Mouse (Mus musculus): ENCODE measurements around the gene Olfr1336. TPM values are rescaled to one million over a fixed set of nuclear protein-coding genes. Genes with fewer than 3 reads are reported as not detected.
"Not testable (repeated sequence)": the region's sequence is repeated elsewhere in the genome, so short reads cannot be mapped to it uniquely, and the experiment has no call there.

Gene Olfr1336
- polyA plus RNA-seq, 1 experiment from 2014 or later: not detected

- Histone ChIP-seq H3K36me3 (ENCODE audit: control insufficient read depth, insufficient read depth, low read length) (no peaks in the 10 kb centered on the region), H3K9ac (ENCODE audit: low read depth, low read length) (no peak overlapping the region), H3K4me1 (ENCODE audit: control insufficient read depth, insufficient read depth, low read length) (no peaks in the 10 kb centered on the region), H3K9me3 (ENCODE audit: control insufficient read depth, low read length) (peaks cover 5% of the 10 kb centered on the region; the same call in 1 of the 2 replicates), H3K4me2 (replicated peaks; ENCODE audit: low read depth, low read length) (no peak overlapping the region), H3K27me3 (ENCODE audit: control insufficient read depth, insufficient read depth, low read length) (no peaks in the 10 kb centered on the region), H3K27ac (ENCODE audit: low read depth, low read length) (no peak overlapping the region), H3K4me3 (ENCODE audit: low read length) (no peak overlapping the region)
- 82% methylated on average over 5 of the region's 5 CpGs for WGBS
- ATAC-seq (ENCODE audit: low FRiP score, low TSS enrichment): no peak
Measured at GRCm38 (mm10) chr7:6447771-6448170, 8.2 kb upstream of the Olfr1336 start.

- 40% methylated on average over 3 of the region's 3 CpGs for WGBS
- no peak for ATAC-seq (ENCODE audit: low FRiP score, low TSS enrichment)
- Histone ChIP-seq H3K9ac (ENCODE audit: low read depth, low read length) (no peak overlapping the region), H3K4me2 (replicated peaks; ENCODE audit: low read depth, low read length) (no peak overlapping the region), H3K9me3 (ENCODE audit: control insufficient read depth, low read length) (peaks cover 4% of the 10 kb centered on the region; the same call in 1 of the 2 replicates), H3K27me3 (ENCODE audit: control insufficient read depth, insufficient read depth, low read length) (no peaks in the 10 kb centered on the region), H3K4me3 (ENCODE audit: low read length) (no peak overlapping the region), H3K36me3 (ENCODE audit: control insufficient read depth, insufficient read depth, low read length) (no peaks in the 10 kb centered on the region), H3K4me1 (ENCODE audit: control insufficient read depth, insufficient read depth, low read length) (no peaks in the 10 kb centered on the region), H3K27ac (ENCODE audit: low read depth, low read length) (no peak overlapping the region)
Measured at GRCm38 (mm10) chr7:6456399-6456798, 431 bp downstream of the Olfr1336 start.

GRCm38 (mm10) chr7:6466951-6467350 is 11.0 kb downstream of the Olfr1336 start, which contains the start of gene Olfr1346:
Gene Olfr1346 (plus strand): TSS chr7:6467101.
- Histone ChIP-seq H3K4me3 (ENCODE audit: low read length) (no peak within 1 kb of the TSS), H3K9me3 (ENCODE audit: control insufficient read depth, low read length) (no peaks in the 10 kb centered on the region), H3K4me2 (replicated peaks; ENCODE audit: low read depth, low read length) (no peak within 1 kb of the TSS), H3K9ac (ENCODE audit: low read depth, low read length) (no peak within 1 kb of the TSS), H3K36me3 (ENCODE audit: control insufficient read depth, insufficient read depth, low read length) (no peaks in the 10 kb centered on the region), H3K27me3 (ENCODE audit: control insufficient read depth, insufficient read depth, low read length) (no peaks in the 10 kb centered on the region), H3K4me1 (ENCODE audit: control insufficient read depth, insufficient read depth, low read length) (no peaks in the 10 kb centered on the region), H3K27ac (ENCODE audit: low read depth, low read length) (no peak within 1 kb of the TSS)
- ATAC-seq (ENCODE audit: low FRiP score, low TSS enrichment): no peak

- H3K9ac ChIP-seq (ENCODE audit: low read depth, low read length); H3K9me3 ChIP-seq (ENCODE audit: control insufficient read depth, low read length); H3K27me3 ChIP-seq (ENCODE audit: control insufficient read depth, insufficient read depth, low read length); ATAC-seq (ENCODE audit: low FRiP score, low TSS enrichment); H3K4me3 ChIP-seq (ENCODE audit: low read length); H3K27ac ChIP-seq (ENCODE audit: low read depth, low read length); H3K4me2 ChIP-seq (replicated peaks; ENCODE audit: low read depth, low read length); H3K4me1 ChIP-seq (ENCODE audit: control insufficient read depth, insufficient read depth, low read length); H3K36me3 ChIP-seq (ENCODE audit: control insufficient read depth, insufficient read depth, low read length): not testable (repeated sequence)
- WGBS: 92% methylated on average over 2 of the region's 2 CpGs
Measured at GRCm38 (mm10) chr7:6477633-6478032, 21.7 kb downstream of the Olfr1336 start.

- Histone ChIP-seq H3K4me2 (replicated peaks; ENCODE audit: low read depth, low read length) (no peak within 1 kb of the TSS), H3K4me3 (ENCODE audit: low read length) (no peak within 1 kb of the TSS), H3K9me3 (ENCODE audit: control insufficient read depth, low read length) (0 out of 2 replicates have a peak, but pooled peaks cover 2% of the 10 kb centered on the region), H3K27me3 (ENCODE audit: control insufficient read depth, insufficient read depth, low read length) (no peaks in the 10 kb centered on the region), H3K9ac (ENCODE audit: low read depth, low read length) (no peak within 1 kb of the TSS), H3K36me3 (ENCODE audit: control insufficient read depth, insufficient read depth, low read length) (no peaks in the 10 kb centered on the region), H3K4me1 (ENCODE audit: control insufficient read depth, insufficient read depth, low read length) (no peaks in the 10 kb centered on the region), H3K27ac (ENCODE audit: low read depth, low read length) (no peak within 1 kb of the TSS)
- 38% methylated on average over 2 of the region's 2 CpGs for WGBS
- no peak for ATAC-seq (ENCODE audit: low FRiP score, low TSS enrichment)
Measured at GRCm38 (mm10) chr7:6486841-6487240, 30.9 kb downstream of the Olfr1336 start, which contains the start of gene Olfr5. Gene Olfr5 (minus strand): TSS chr7:6486941.

GRCm38 (mm10) chr7:6499655-6500054 is 43.7 kb downstream of the Olfr1336 start, which contains the start of gene Olfr1347:
Gene Olfr1347 (minus strand): TSS chr7:6499755.
- Histone ChIP-seq H3K27ac (ENCODE audit: low read depth, low read length) (no peak within 1 kb of the TSS), H3K4me3 (ENCODE audit: low read length) (no peak within 1 kb of the TSS), H3K9ac (ENCODE audit: low read depth, low read length) (no peak within 1 kb of the TSS), H3K9me3 (ENCODE audit: control insufficient read depth, low read length) (peaks cover 5% of the 10 kb centered on the region; the same call in 1 of the 2 replicates), H3K4me2 (replicated peaks; ENCODE audit: low read depth, low read length) (no peak within 1 kb of the TSS), H3K27me3 (ENCODE audit: control insufficient read depth, insufficient read depth, low read length) (no peaks in the 10 kb centered on the region), H3K36me3 (ENCODE audit: control insufficient read depth, insufficient read depth, low read length) (no peaks in the 10 kb centered on the region), H3K4me1 (ENCODE audit: control insufficient read depth, insufficient read depth, low read length) (no peaks in the 10 kb centered on the region)
- ATAC-seq (ENCODE audit: low FRiP score, low TSS enrichment): no peak
- 69% methylated on average over 1 of the region's 1 CpGs for WGBS

- Histone ChIP-seq H3K4me1 (ENCODE audit: control insufficient read depth, insufficient read depth, low read length) (no peaks in the 10 kb centered on the region), H3K36me3 (ENCODE audit: control insufficient read depth, insufficient read depth, low read length) (no peaks in the 10 kb centered on the region), H3K27ac (ENCODE audit: low read depth, low read length) (no peak within 1 kb of the TSS), H3K9me3 (ENCODE audit: control insufficient read depth, low read length) (no peaks in the 10 kb centered on the region), H3K4me2 (replicated peaks; ENCODE audit: low read depth, low read length) (no peak within 1 kb of the TSS), H3K27me3 (ENCODE audit: control insufficient read depth, insufficient read depth, low read length) (no peaks in the 10 kb centered on the region), H3K4me3 (ENCODE audit: low read length) (no peak within 1 kb of the TSS), H3K9ac (ENCODE audit: low read depth, low read length) (no peak within 1 kb of the TSS)
- 83% methylated on average over 1 of the region's 1 CpGs for WGBS
- no peak for ATAC-seq (ENCODE audit: low FRiP score, low TSS enrichment)
Measured at GRCm38 (mm10) chr7:6508648-6509047, 52.7 kb downstream of the Olfr1336 start, which contains the start of gene Olfr1348. Gene Olfr1348 (minus strand): TSS chr7:6508748.

Other genes starting within 250 kb of the Olfr1336 start
- gene Zscan5b, start 233.9 kb upstream of the Olfr1336 start, polyA plus RNA-seq (2014; fragmentation: Nextera tagmentation; extraction: Ambion mirVana): not detected in 2 replicates
- not detected in 2 replicates for gene Epp13, start 203.5 kb upstream of the Olfr1336 start, polyA plus RNA-seq (2014; fragmentation: Nextera tagmentation; extraction: Ambion mirVana)
- gene Zfp667, start 169.6 kb upstream of the Olfr1336 start, polyA plus RNA-seq (2014; fragmentation: Nextera tagmentation; extraction: Ambion mirVana): 4.4 and 4.8 TPM in 2 replicates
- gene Zfp583, start 124.9 kb upstream of the Olfr1336 start, polyA plus RNA-seq (2014; fragmentation: Nextera tagmentation; extraction: Ambion mirVana): 4.1 and 5.5 TPM in 2 replicates
- 2.6 TPM in 2 replicates for gene Gm3854, start 112.4 kb upstream of the Olfr1336 start, polyA plus RNA-seq (2014; fragmentation: Nextera tagmentation; extraction: Ambion mirVana)
- gene Zfp78, start 92.9 kb upstream of the Olfr1336 start, polyA plus RNA-seq (2014; fragmentation: Nextera tagmentation; extraction: Ambion mirVana): 2.1 TPM in 2 replicates
- 7.5 and 8.7 TPM in 2 replicates for gene Zfp28, start 72.9 kb upstream of the Olfr1336 start, polyA plus RNA-seq (2014; fragmentation: Nextera tagmentation; extraction: Ambion mirVana)
- gene Smim17, start 57.5 kb upstream of the Olfr1336 start, polyA plus RNA-seq (2014; fragmentation: Nextera tagmentation; extraction: Ambion mirVana): not detected in 2 replicates
- gene Gm20715, start 45.9 kb upstream of the Olfr1336 start, polyA plus RNA-seq (2014; fragmentation: Nextera tagmentation; extraction: Ambion mirVana): not detected in 2 replicates
- not detected in 2 replicates for gene Olfr1344, start 17.5 kb upstream of the Olfr1336 start, polyA plus RNA-seq (2014; fragmentation: Nextera tagmentation; extraction: Ambion mirVana)
- not detected in 2 replicates for gene Olfr1346, start 10.9 kb downstream of the Olfr1336 start, polyA plus RNA-seq (2014; fragmentation: Nextera tagmentation; extraction: Ambion mirVana)
- gene Olfr5, start 30.8 kb downstream of the Olfr1336 start, polyA plus RNA-seq (2014; fragmentation: Nextera tagmentation; extraction: Ambion mirVana): not detected in 2 replicates
- not detected in 2 replicates for gene Olfr1347, start 43.6 kb downstream of the Olfr1336 start, polyA plus RNA-seq (2014; fragmentation: Nextera tagmentation; extraction: Ambion mirVana)
- gene Olfr1348, start 52.6 kb downstream of the Olfr1336 start, polyA plus RNA-seq (2014; fragmentation: Nextera tagmentation; extraction: Ambion mirVana): not detected in 2 replicates
- not detected in 2 replicates for gene Olfr1349, start 66.8 kb downstream of the Olfr1336 start, polyA plus RNA-seq (2014; fragmentation: Nextera tagmentation; extraction: Ambion mirVana)
- not detected in 2 replicates for gene Olfr1350, start 108.7 kb downstream of the Olfr1336 start, polyA plus RNA-seq (2014; fragmentation: Nextera tagmentation; extraction: Ambion mirVana)
- gene Zim1, start 240.3 kb downstream of the Olfr1336 start, polyA plus RNA-seq (2014; fragmentation: Nextera tagmentation; extraction: Ambion mirVana): 4.7 and 6.0 TPM in 2 replicates

Measured in kidney, embryonic 14.5 days (tissue).